Mouse (Mus musculus) stomach, embryonic 14.5 days (tissue): ENCODE results near the gene Scfd1. TPM values are rescaled to one million over a fixed set of nuclear protein-coding genes. Genes with fewer than 3 reads are reported as not detected.

Source experiments
- ATAC-seq: fragments of 200-750 bp; cut with Nextera tagmentation; 2 replicates; pipeline ENCODE4 v1.8.0; 2017; ENCODE audit warnings: low read depth, moderate TSS enrichment; ENCODE audit not compliant: insufficient number of reproducible peaks, insufficient read depth, low FRiP score
- H3K27ac ChIP-seq: fragments of 300-500 bp; sonication (generic); 2 replicates; pipeline ENCODE4 v1.5.1; 2014; ENCODE audit warnings: mild to moderate bottlenecking, low read length, moderate library complexity, mixed read lengths
- H3K27me3 ChIP-seq: fragments of 300-500 bp; sonication (generic); 2 replicates; pipeline ENCODE4 v1.6.1; 2014; ENCODE audit warnings: low read length, control low read depth, mixed read lengths; ENCODE audit not compliant: control insufficient read depth, insufficient read depth
- H3K36me3 ChIP-seq: fragments of 300-500 bp; sonication (generic); 2 replicates; pipeline ENCODE4 v1.6.1; 2014; ENCODE audit warnings: mild to moderate bottlenecking, control low read depth, low read length, moderate library complexity, mixed read lengths; ENCODE audit not compliant: control insufficient read depth, insufficient read depth
- H3K4me1 ChIP-seq: fragments of 300-500 bp; sonication (generic); 2 replicates; pipeline ENCODE4 v1.6.1; 2014; ENCODE audit warnings: low read length, control low read depth, mixed read lengths; ENCODE audit not compliant: control insufficient read depth, insufficient read depth
- H3K4me2 ChIP-seq: fragments of 300-500 bp; sonication (generic); replicated peaks from 2 replicates; pipeline ENCODE4 v1.6.1; 2014; ENCODE audit warnings: low read depth, low read length, control low read depth
- H3K4me3 ChIP-seq: fragments of 300-500 bp; sonication (generic); 2 replicates; pipeline ENCODE4 v1.5.1; 2014; ENCODE audit warnings: low read depth, low read length, control low read depth
- H3K9ac ChIP-seq: fragments of 300-500 bp; sonication (generic); replicated peaks from 2 replicates; pipeline ENCODE4 v1.6.1; 2014; ENCODE audit warnings: low read depth, mild to moderate bottlenecking, control low read depth, low read length, moderate library complexity, mixed read lengths
- H3K9me3 ChIP-seq: fragments of 300-500 bp; sonication (generic); 2 replicates; pipeline ENCODE4 v1.6.1; 2016; ENCODE audit warnings: low read depth, low read length, control low read depth; ENCODE audit not compliant: control insufficient read depth
- WGBS: fragments of 180-500 bp; shearing (Covaris S2); extraction: QIAGEN DNeasy Blood & Tissue Kit; methylation state at CpG from one replicate; pipeline ENCODE4 v1.1.7; 2014; 5-methylcytosine and 5-hydroxymethylcytosine counted together
- polyA plus RNA-seq: library from polyadenylated mRNA; unstranded; fragments of >200 nt; fragmentation: Nextera tagmentation; extraction: Ambion mirVana; gene quantifications from 2 replicates; pipeline ENCODE4 v1.2.1, GENCODE M21; 2014

The Scfd1 gene
- polyA plus RNA-seq, 1 experiment from 2014 or later: 76.9 TPM

DNA sequence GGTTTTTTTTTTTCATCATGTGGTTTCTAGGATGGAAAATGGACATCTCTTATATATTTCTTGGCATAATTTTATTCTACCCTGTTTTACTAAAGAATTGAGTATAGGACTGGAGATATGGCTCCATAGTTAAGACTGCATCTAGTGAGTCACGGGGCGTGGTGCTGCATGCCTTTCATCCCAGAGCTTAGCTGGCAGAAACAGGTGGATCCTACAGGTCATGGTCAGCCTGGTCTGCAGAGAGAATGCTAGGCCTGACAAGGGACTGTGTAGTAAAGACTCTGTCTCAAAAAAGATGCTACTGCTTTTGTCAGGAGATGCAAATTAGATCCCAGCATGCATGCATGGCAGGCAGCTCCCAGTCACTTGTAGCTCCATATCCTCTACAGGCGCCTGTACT lies 8.8 kb upstream of the Scfd1 start:
- Histone ChIP-seq H3K4me3 (no peak overlapping the region), H3K4me2 (no peak overlapping the region), H3K9me3 (no peaks in the 10 kb centered on the region), H3K4me1 (no peaks in the 10 kb centered on the region), H3K27ac (no peak overlapping the region), H3K27me3 (no peaks in the 10 kb centered on the region), H3K9ac (no peak overlapping the region), H3K36me3 (peaks cover 60% of the 10 kb centered on the region)
- no peak for ATAC-seq
- WGBS: 95% methylated on average over 3 of the region's 3 CpGs

- ATAC-seq: no peak
- WGBS: 14% methylated on average over 6 of the region's 6 CpGs
- Histone ChIP-seq H3K4me1 (no peaks in the 10 kb centered on the region), H3K4me3 (peak overlapping the region; percentile 57), H3K9ac (peak overlapping the region; percentile 53), H3K27ac (peak overlapping the region; percentile 66), H3K4me2 (peak overlapping the region; percentile 59), H3K27me3 (no peaks in the 10 kb centered on the region), H3K9me3 (no peaks in the 10 kb centered on the region), H3K36me3 (peaks cover 23% of the 10 kb centered on the region)
Measured at GRCm38 (mm10) chr12:51377888-51378190, 529 bp downstream of the Scfd1 start.

GRCm38 (mm10) chr12:51399871-51400270 lies 22.6 kb downstream of the Scfd1 start:
- no peak for ATAC-seq
- no peaks in the 10 kb centered on the region for H3K27me3 ChIP-seq
- no peaks in the 10 kb centered on the region for H3K4me1 ChIP-seq
- WGBS: 88% methylated on average over 6 of the region's 6 CpGs
- H3K4me2 ChIP-seq: no peak overlapping the region
- no peak overlapping the region for H3K27ac ChIP-seq
- H3K4me3 ChIP-seq: no peak overlapping the region
- H3K36me3 ChIP-seq: peaks cover 49% of the 10 kb centered on the region
- no peak overlapping the region for H3K9ac ChIP-seq
- no peaks in the 10 kb centered on the region for H3K9me3 ChIP-seq

DNA sequence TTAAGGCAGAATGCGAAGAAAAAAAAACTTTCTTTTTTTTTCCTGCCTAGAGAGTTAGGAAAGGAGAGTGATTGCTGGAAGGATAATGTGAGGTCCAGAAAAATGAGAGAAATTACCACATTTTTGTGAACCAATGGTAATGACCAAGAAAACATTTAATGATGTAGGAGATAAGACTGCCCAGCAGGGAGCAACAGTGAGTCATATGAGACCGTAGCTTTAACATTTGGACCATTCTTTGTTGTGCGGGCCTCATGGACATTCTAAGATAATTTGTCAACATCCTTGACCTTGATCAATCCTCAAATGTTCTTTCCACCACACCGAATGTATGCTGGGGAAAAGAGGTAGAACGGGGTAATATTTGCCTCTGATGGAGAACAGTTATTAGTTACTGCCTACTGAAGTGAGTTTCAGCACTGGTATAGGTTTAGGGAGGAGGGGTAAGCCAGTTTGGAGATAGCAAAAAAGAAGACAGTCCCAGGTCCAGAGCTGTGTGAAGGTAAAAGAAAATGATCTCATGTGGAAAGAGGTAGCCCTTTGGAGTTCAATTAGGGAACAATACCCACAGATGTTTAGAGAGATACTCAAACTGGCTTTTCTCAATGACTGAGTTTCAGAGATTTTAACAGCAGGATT lies 24.9 kb downstream of the Scfd1 start:
- no peaks in the 10 kb centered on the region for H3K9me3 ChIP-seq
- peaks cover 28% of the 10 kb centered on the region for H3K36me3 ChIP-seq
- no peak overlapping the region for H3K27ac ChIP-seq
- no peak for ATAC-seq
- WGBS: 66% methylated on average over 5 of the region's 5 CpGs
- no peak overlapping the region for H3K4me3 ChIP-seq
- H3K27me3 ChIP-seq: no peaks in the 10 kb centered on the region
- no peak overlapping the region for H3K9ac ChIP-seq
- H3K4me2 ChIP-seq: no peak overlapping the region
- no peaks in the 10 kb centered on the region for H3K4me1 ChIP-seq

DNA sequence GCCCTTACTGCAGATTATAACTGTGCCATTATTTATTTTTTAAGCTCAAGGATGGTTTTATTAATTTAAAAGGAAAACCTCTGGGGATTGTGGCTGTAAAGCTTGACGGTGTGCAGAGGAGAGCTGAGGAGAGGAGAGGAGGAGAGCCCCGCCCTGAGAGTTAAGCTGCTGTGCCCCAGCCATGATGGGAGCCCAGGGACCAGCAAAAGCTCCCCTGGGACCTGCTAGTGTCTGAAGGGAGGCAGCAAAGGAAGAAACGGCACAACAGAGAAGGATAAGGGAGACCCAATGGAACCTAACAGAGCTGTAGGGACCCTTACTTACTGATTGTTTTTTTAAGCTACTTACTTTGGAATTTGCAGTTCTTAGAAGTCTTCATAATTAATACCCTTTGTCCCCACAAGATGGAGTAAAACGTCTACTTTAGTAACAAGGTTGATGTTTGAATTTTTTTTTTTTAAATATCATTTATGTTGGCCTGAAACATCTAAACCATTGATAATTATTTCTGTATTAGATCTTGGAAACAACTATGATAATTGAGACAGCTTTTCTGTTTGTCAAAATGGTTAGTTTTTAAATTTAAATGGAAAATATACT lies 26.8 kb downstream of the Scfd1 start:
- Histone ChIP-seq H3K9ac (no peak overlapping the region), H3K9me3 (no peaks in the 10 kb centered on the region), H3K4me3 (no peak overlapping the region), H3K4me1 (no peaks in the 10 kb centered on the region), H3K36me3 (peaks cover 24% of the 10 kb centered on the region), H3K4me2 (no peak overlapping the region), H3K27ac (no peak overlapping the region), H3K27me3 (no peaks in the 10 kb centered on the region)
- WGBS: 66% methylated on average over 4 of the region's 4 CpGs
- ATAC-seq: no peak

GRCm38 (mm10) chr12:51411362-51411761 lies 34.1 kb downstream of the Scfd1 start:
- no peak overlapping the region for H3K9ac ChIP-seq
- no peak overlapping the region for H3K4me3 ChIP-seq
- peaks cover 21% of the 10 kb centered on the region for H3K36me3 ChIP-seq
- H3K4me2 ChIP-seq: no peak overlapping the region
- 85% methylated on average over 4 of the region's 4 CpGs for WGBS
- no peak for ATAC-seq
- H3K27ac ChIP-seq: no peak overlapping the region
- no peaks in the 10 kb centered on the region for H3K27me3 ChIP-seq
- H3K9me3 ChIP-seq: no peaks in the 10 kb centered on the region
- H3K4me1 ChIP-seq: no peaks in the 10 kb centered on the region

DNA sequence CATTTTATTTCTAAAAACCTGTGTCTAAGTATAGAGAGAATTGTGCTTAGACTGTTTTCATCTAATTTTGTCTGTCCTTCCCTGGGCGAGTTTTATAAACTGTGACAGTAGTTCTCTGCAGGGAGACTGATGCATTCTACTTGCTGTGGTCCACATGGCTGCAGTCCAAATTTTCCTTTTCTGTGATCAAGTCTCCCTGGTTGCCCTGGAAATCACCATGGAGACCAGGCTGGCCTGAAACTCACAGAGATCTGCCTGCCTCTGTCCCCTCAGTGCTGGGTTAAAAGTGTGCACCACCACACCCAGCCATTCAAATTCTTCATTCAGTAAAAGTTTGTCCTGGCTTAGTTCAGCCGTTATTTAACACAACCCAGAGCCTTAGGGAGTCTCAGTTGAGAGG lies 60.2 kb downstream of the Scfd1 start:
- 89% methylated on average over 2 of the region's 2 CpGs for WGBS
- no peak for ATAC-seq
- no peak overlapping the region for H3K27ac ChIP-seq
- H3K9me3 ChIP-seq: no peaks in the 10 kb centered on the region
- no peak overlapping the region for H3K9ac ChIP-seq
- H3K27me3 ChIP-seq: no peaks in the 10 kb centered on the region
- H3K4me3 ChIP-seq: no peak overlapping the region
- H3K4me2 ChIP-seq: no peak overlapping the region
- H3K36me3 ChIP-seq: peaks cover 28% of the 10 kb centered on the region
- no peaks in the 10 kb centered on the region for H3K4me1 ChIP-seq

DNA sequence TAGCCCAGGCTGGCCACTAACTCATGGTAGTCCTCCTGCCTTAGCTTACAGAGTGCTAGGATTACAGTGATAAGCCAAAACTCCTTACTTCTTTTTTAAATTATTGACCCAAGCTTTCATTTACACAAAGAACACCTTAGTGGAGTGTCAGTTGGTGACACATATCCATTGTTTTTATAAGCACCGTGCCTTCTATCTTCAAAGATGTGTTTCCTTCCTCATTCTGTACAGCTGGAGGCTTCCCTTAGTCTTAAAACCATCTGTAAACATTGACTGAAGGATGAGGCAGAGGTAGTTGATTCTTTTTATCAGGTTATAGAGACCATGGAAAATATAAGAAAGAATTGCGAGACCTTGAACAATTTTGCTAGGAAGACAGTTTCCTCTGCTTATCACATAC lies 61.0 kb downstream of the Scfd1 start:
- ATAC-seq: no peak
- H3K9me3 ChIP-seq: no peaks in the 10 kb centered on the region
- H3K27me3 ChIP-seq: no peaks in the 10 kb centered on the region
- peaks cover 25% of the 10 kb centered on the region for H3K36me3 ChIP-seq
- H3K9ac ChIP-seq: no peak overlapping the region
- H3K4me1 ChIP-seq: no peaks in the 10 kb centered on the region
- H3K27ac ChIP-seq: no peak overlapping the region
- 89% methylated on average over 2 of the region's 2 CpGs for WGBS
- no peak overlapping the region for H3K4me3 ChIP-seq
- H3K4me2 ChIP-seq: no peak overlapping the region

GRCm38 (mm10) chr12:51449303-51449702 lies 72.0 kb downstream of the Scfd1 start:
- Histone ChIP-seq H3K36me3 (peaks cover 40% of the 10 kb centered on the region), H3K4me3 (no peak overlapping the region), H3K4me2 (no peak overlapping the region), H3K9me3 (no peaks in the 10 kb centered on the region), H3K27ac (no peak overlapping the region), H3K4me1 (no peaks in the 10 kb centered on the region), H3K9ac (no peak overlapping the region), H3K27me3 (no peaks in the 10 kb centered on the region)
- ATAC-seq: no peak
- 91% methylated on average over 2 of the region's 2 CpGs for WGBS
